Mouse (Mus musculus) erythroblast, embryonic 14.5 days (primary cell): ENCODE data around the gene Lmln.

Experiments used
- GATA1 ChIP-seq: IDR thresholded peaks from 2 replicates; pipeline ENCODE4 v1.6.1; 2012; ENCODE audit warnings: low read length, inconsistent platforms, mixed read lengths
- TAL1 ChIP-seq: IDR thresholded peaks from 3 replicates; pipeline ENCODE4 v1.6.1; 2012; ENCODE audit warnings: low read length, inconsistent platforms, mixed read lengths

DNA sequence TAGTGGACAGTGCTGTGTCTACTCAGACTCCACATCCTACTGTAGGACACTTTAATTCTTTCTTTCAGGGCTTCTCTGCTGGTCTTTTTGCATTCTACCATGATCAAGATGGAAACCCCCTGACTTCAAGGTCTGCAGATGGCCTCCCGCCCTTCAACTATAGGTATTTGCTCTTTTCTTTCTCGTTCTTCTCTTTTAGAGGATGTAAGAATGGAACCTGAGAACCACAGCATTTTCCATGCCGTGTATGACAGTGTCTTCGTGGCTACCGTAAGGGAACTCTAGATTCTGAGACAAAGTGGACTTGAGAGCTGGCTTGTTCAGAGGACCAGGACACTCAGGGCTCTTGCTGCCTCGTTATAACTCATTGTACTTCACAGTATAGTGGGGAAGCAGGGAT, 20.6 kb downstream of the Lmln start:
- no peak for TF ChIP-seq TAL1
- TF ChIP-seq GATA1 = no peak
